Mouse (Mus musculus) thymus, postnatal 25 days (tissue): ENCODE results near the gene Ahnak2.
"Not testable (repeated sequence)": the region's sequence is repeated elsewhere in the genome, so short reads cannot be mapped to it uniquely, and the experiment has no call there.

Experiments used
- DNase-seq: peaks from one replicate; pipeline ENCODE4 v3.0.0; 2022

The Ahnak2 gene

DNA sequence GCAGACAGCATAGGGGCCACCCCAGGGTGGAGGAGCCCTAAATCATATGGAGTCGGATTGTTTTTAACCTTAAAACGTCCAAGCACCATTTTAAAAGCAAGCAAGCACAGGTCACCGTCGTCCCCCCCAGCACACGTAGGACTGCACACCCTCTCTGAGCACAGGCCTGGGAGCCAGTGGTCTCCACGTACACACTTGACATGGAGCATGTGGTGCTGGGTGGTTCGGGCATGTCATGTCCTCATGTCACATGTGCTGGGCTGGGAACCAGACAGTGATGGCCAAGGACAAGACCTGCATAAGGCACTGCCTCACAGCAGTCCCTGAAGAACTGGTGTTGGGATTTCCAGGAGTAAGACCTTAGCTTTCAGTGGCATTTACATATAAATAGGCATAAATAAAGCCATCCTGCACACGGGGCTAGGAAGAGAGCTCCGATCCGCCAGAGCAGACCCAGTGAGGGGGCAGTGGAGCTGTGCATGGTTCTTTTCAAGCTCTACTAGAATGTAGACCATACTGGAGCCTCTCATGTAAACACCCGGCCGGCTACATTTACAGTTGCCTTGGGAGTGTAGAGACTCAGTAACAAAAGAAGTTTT is 18.0 kb upstream of the Ahnak2 start:
- DNase-seq, result no peak

DNA sequence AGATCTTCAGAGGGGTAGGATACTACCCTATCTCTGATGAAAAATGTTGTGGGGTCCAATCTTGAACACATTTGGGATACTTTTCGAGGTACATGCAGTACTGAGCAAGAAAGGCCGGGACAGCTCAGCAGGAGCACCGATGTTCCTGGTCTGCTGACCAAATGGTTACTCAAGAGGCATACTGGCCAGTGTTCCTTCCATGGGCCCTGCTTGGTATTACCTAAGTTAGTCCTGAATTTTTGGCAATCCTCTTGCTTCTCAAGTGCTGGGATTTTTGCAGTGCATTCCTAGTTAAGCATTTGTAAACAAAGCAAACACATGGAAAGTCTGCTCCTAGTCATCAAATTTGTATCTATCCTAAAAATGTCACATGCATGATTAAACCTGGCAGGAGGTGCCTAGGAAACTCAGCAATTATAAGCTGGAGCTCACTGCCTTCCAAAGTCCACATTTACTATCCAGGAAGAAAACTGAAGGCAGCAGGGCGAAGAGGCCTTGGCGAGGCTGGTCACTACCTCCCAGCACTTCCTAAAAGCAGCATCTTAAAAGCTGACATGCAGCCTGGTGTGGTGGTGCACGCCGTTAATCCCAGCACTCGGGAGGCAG is 16.7 kb upstream of the Ahnak2 start:
- DNase-seq, result no peak

DNA sequence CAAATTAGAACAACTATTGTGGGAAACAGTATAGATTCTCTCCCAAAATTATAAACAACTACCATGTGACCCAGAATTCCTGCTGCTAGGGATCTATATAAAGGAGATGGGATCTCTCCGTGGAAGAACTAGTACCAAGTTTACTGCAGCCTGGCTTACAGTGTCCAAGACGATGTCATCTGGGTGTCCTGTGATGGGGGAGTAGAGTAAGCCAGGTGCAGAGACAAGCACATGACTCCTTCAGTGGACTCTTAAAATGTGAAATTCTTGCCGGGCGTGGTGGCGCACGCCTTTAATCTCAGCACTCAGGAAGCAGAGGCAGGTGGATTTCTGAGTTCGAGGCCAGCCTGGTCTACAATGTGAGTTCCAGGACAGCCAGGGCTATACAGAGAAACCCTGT is 14.4 kb upstream of the Ahnak2 start:
- DNase-seq, result not testable (repeated sequence)

DNA sequence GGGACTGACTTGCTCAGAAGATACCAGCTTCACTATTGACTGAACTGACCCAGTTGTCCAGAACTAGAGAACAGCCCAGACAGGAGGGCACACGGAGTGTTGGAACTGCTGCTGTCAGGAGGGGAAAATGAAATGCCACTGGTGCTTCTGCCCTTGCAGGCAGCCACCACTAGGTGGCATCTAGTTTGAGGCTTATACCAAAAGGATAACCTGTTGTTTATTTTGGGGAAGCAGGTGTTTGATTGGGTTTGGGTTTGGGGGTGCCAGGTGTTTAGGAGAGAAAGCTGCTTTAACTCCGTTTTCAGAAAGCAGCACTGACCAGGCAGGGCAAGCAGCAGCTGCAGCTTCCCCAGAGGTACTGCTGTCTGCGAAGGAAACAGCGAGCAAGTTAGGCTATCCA is 13.8 kb upstream of the Ahnak2 start:
- peak; percentile 82 for DNase-seq

- DNase-seq, result no peak
Measured at GRCm38 (mm10) chr12:112814682-112815470, 12.4 kb upstream of the Ahnak2 start.

DNA sequence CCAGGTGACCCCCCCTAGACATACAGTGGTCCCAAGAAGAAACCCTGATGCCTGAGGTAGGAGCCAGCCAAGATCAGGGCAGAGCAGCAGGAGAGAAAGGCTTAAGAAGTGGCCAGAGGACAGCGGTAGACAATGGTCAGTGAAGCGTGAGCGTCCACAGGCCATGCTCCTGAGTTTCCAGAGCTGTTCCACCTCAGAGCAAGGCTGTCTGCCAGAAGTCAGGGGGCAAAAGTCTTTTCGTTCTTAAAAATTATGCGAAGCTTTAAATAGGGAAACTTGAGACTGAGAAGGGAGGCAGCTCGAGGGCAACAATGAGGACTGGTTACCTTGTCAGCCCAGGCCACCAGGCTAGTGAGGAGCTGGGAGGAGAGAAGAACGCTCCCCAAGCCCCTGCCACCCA is 10.9 kb upstream of the Ahnak2 start:
- DNase-seq, result no peak

GRCm38 (mm10) chr12:112810092-112810885 is 7.8 kb upstream of the Ahnak2 start:
- no peak for DNase-seq

- no peak for DNase-seq
Measured at GRCm38 (mm10) chr12:112809641-112810040, 7.2 kb upstream of the Ahnak2 start.

GRCm38 (mm10) chr12:112808587-112809364 is 6.3 kb upstream of the Ahnak2 start, which contains the start of gene Clba1:
TSS of gene Clba1 (plus strand) at chr12:112808937.
- peak; percentile 89 for DNase-seq

DNA sequence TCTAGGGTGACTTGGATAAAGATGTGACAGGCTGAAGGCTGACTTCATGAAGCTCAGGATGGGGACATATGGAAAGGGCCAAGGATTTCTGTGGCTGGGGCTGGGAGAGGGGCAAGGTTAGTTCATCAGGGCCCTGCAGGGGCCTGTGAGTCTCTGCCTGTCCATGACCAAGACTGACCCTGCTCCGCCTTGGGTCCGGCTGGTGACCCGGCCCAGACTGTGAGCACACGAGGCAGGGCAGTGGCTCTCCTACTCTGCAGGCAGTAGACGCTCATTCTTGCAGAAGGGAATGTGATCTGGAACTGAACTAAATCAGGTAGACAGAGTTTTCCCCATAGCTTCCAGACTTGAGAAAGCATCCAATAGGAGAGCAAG is 5.7 kb upstream of the Ahnak2 start:
- no peak for DNase-seq

DNA sequence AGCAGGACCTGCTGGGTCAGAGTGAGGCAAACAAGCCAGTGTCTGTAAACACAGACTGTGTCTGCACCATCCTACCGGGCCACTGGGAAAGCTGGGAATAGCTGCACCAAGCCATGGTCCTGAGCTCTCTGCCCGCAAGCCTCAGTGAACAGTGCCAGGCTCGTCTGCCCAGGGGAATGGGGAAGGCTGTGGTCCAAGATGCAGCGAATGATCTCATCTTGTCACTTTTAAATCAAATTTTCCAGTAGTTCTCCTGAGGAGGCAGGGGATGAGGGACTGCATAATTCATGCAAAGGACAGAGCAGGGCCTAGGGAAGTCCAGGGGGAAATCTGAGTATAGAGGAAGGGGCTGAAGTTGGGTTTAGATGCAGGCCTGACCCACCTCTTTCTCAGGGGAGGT is 5.3 kb upstream of the Ahnak2 start:
- no peak for DNase-seq

DNA sequence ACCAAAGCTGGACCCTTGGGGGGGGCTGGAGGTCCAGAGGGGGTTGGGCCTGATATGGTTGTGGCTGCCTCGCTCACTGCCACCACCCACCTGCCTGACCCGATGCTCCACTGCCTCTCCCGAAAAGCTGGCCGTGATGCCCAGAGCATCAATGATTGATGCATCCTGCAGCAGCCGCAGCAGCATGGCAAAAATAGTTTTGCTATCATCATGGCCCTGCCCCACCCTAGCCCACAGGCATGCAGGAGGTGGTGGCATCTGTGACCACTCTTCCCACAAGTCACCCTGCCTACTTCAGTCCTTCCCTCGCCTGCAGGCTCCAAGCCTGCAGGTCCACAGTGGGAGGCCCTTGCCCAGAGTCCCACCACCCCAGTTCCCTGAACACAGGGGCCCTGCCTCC is 3.6 kb upstream of the Ahnak2 start:
- no peak for DNase-seq

DNA sequence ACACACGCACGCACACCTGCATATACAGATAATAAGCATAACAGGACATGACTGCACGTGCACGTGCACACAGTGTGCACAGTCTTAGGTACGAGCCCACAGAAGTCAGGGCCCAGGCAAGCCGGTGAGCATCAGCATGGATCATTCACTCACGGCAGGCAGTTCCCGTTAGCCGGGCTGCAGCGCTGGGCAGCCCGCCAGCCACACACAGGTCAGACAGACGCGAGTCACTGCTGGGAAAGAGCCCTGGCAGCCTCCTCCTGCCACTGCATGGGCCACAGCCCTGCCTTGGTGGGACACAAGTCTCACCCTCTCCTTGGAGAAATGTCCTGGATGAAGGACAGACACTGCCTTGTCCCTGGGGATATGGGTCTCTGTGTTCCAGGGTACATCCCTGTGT is 1.6 kb upstream of the Ahnak2 start:
- no peak for DNase-seq

DNA sequence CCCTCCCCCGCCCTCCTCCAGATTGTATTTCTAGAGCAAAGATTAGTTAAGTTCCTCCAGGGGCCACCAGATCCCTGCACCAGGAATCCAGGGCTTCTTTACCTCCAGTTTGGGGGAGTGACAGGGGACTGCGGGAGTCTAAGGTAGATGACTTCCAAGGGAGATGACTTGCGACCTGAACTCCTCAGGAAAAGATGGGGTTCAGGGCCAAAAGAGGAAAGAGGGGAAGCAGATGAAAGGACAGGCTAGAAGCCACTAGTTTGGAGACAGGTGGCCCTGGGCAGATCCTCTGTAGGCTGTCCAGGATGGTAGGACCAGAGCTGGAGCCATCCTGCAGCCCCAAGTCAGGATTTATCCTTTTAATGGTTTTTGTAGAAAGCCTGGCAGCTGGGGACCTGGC is 460 bp upstream of the Ahnak2 start:
- DNase-seq, result no peak

GRCm38 (mm10) chr12:112800476-112800875 is 2.0 kb downstream of the Ahnak2 start:
- peak; percentile 87 for DNase-seq

DNA sequence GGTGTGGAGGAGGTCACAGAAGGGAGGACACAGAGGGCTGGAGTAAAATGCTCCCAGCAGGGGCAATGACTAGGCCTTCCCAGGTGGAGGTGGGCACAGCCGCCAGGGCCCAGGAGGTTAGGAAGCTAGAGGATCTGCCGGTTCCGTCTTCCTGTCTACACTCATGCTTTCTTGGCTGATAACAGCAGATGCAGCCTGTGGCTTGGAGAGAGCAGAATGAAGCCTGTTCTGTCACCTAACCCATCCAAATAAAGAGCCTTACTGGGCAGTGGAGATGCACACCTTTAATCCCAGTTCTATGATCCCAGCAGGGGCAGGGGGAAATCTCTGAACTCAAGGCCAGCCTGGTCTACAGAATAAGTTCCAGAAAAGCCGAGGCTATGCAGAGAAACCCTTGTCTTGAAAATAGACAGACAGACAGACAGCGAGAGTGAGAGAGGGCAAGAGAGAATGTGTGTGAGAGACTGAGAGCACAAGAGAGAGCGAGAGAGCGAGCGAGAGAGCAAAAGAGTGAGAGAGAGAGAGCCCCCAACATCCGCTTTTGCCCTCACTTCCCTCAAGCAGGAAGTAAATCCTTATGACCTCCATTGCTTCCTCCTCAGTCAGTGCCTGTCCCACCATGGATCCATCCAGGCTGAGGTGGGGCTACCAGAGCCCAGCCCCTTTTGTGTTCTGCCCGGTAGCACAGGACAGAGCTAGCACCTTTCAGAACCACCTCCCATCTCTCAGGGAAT is 3.1 kb downstream of the Ahnak2 start:
- no peak for DNase-seq

- DNase-seq, result no peak
Measured at GRCm38 (mm10) chr12:112798716-112799115, 3.7 kb downstream of the Ahnak2 start.

GRCm38 (mm10) chr12:112798332-112798681 is 4.2 kb downstream of the Ahnak2 start:
- DNase-seq, result no peak

GRCm38 (mm10) chr12:112797672-112798331 is 4.7 kb downstream of the Ahnak2 start:
- no peak for DNase-seq

- DNase-seq, result no peak
Measured at GRCm38 (mm10) chr12:112796551-112797510, 5.6 kb downstream of the Ahnak2 start.
